Mouse (Mus musculus) embryonic facial prominence, embryonic 11.5 days (tissue): ENCODE measurements around the gene Ccdc125. TPM values are rescaled to one million over a fixed set of nuclear protein-coding genes. Genes with fewer than 3 reads are reported as not detected.
A peak's percentile ranks its signal among the peaks of the same experiment; 100 is the strongest.

Experiments
- ATAC-seq: fragments of 200-750 bp; cut with Nextera tagmentation; replicated peaks from 2 replicates; pipeline ENCODE4 v1.8.0; 2017; ENCODE audit warnings: low read depth; ENCODE audit not compliant: insufficient number of reproducible peaks, low FRiP score, low TSS enrichment
- DNase-seq: peaks from one replicate; pipeline ENCODE4 v3.0.0-alpha.2; 2015; ENCODE audit warnings: low spot score
- H3K27ac ChIP-seq: fragments of 300-500 bp; sonication (generic); replicated peaks from 2 replicates; pipeline ENCODE4 v1.5.1; 2014; ENCODE audit warnings: mild to moderate bottlenecking, low read depth, low read length, control low read depth
- H3K27me3 ChIP-seq: fragments of 300-500 bp; sonication (generic); 2 replicates; pipeline ENCODE4 v1.6.1; 2014; ENCODE audit warnings: mild to moderate bottlenecking, low read length, moderate library complexity, mixed read lengths; ENCODE audit not compliant: control insufficient read depth, insufficient read depth
- H3K36me3 ChIP-seq: fragments of 300-500 bp; sonication (generic); replicated peaks from 2 replicates; pipeline ENCODE4 v1.6.1; 2014; ENCODE audit warnings: low read depth, mild to moderate bottlenecking, low read length, moderate library complexity, mixed read lengths; ENCODE audit not compliant: control insufficient read depth, insufficient read depth
- H3K4me1 ChIP-seq: fragments of 300-500 bp; sonication (generic); 2 replicates; pipeline ENCODE4 v1.6.1; 2014; ENCODE audit warnings: low read length, mixed read lengths; ENCODE audit not compliant: control insufficient read depth, insufficient read depth
- H3K4me2 ChIP-seq: fragments of 300-500 bp; sonication (generic); 2 replicates; pipeline ENCODE4 v1.6.1; 2014; ENCODE audit warnings: low read depth, mild to moderate bottlenecking, control low read depth, low read length, moderate library complexity
- H3K4me3 ChIP-seq: fragments of 300-500 bp; sonication (generic); 2 replicates; pipeline ENCODE4 v1.5.1; 2014; ENCODE audit warnings: low read depth, low read length, control low read depth
- H3K9ac ChIP-seq: fragments of 300-500 bp; sonication (generic); replicated peaks from 2 replicates; pipeline ENCODE4 v1.6.1; 2014; ENCODE audit warnings: mild to moderate bottlenecking, control low read depth, low read length
- H3K9me3 ChIP-seq: fragments of 300-500 bp; sonication (generic); replicated peaks from 2 replicates; pipeline ENCODE4 v1.6.1; 2016; ENCODE audit warnings: mild to moderate bottlenecking, low read length, inconsistent platforms, mixed read lengths; ENCODE audit not compliant: control insufficient read depth
- WGBS: fragments of 180-500 bp; shearing (Covaris S2); extraction: QIAGEN DNeasy Blood & Tissue Kit; methylation state at CpG from one replicate; pipeline ENCODE4 v1.1.7; 2014; 5-methylcytosine and 5-hydroxymethylcytosine counted together
- polyA plus RNA-seq: library from polyadenylated mRNA; unstranded; fragments of >200 nt; fragmentation: Nextera tagmentation; extraction: Ambion mirVana; gene quantifications from 2 replicates; pipeline ENCODE4 v1.2.1, GENCODE M21; 2014

Gene Ccdc125
- polyA plus RNA-seq, 1 experiment from 2014 or later = 4.1 TPM

GRCm38 (mm10) chr13:100743346-100744035, 74.0 kb downstream of the Ccdc125 start:
- peak; percentile 32 for ATAC-seq

GRCm38 (mm10) chr13:100744036-100744744, 74.7 kb downstream of the Ccdc125 start, which contains the start of gene Mrps36:
Mrps36 (minus strand) TSS chr13:100744659.
- H3K27me3 ChIP-seq = no peaks in the 10 kb centered on the region
- ATAC-seq (peak; percentile 93), DNase-seq (peak; percentile 93)
- H3K36me3 ChIP-seq = no peaks in the 10 kb centered on the region
- 0 out of 2 replicates have a peak, but pooled peaks cover 2% of the 10 kb centered on the region for H3K4me1 ChIP-seq
- no peaks in the 10 kb centered on the region for H3K9me3 ChIP-seq
- H3K4me2 ChIP-seq = peak within 1 kb of the TSS; percentile 44
- under 1% methylated on average over 52 of the region's 52 CpGs for WGBS
- H3K4me3 ChIP-seq = peak within 1 kb of the TSS; percentile 81
- H3K27ac ChIP-seq = peak within 1 kb of the TSS; percentile 91
- H3K9ac ChIP-seq = peak within 1 kb of the TSS; percentile 72

More at GRCm38 (mm10) chr13:100743346-100744035, 74.0 kb downstream of the Ccdc125 start:
- Histone ChIP-seq H3K9ac (peak overlapping the region; percentile 72), H3K27ac (peak overlapping the region; percentile 91), H3K4me2 (peak overlapping the region; percentile 44), H3K4me3 (peak overlapping the region; percentile 81), H3K36me3 (no peaks in the 10 kb centered on the region), H3K9me3 (no peaks in the 10 kb centered on the region), H3K27me3 (no peaks in the 10 kb centered on the region), H3K4me1 (0 out of 2 replicates have a peak, but pooled peaks cover 2% of the 10 kb centered on the region)
- DNase-seq = no peak
- 67% methylated on average over 11 of the region's 11 CpGs for WGBS

- ATAC-seq (no peak), DNase-seq (no peak)
- H3K4me3 ChIP-seq = no peak overlapping the region
- 87% methylated on average over 3 of the region's 3 CpGs for WGBS
- H3K9me3 ChIP-seq = no peaks in the 10 kb centered on the region
- H3K27ac ChIP-seq = no peak overlapping the region
- H3K27me3 ChIP-seq = no peaks in the 10 kb centered on the region
- H3K9ac ChIP-seq = no peak overlapping the region
- no peaks in the 10 kb centered on the region for H3K36me3 ChIP-seq
- 0 out of 2 replicates have a peak, but pooled peaks cover 2% of the 10 kb centered on the region for H3K4me1 ChIP-seq
- H3K4me2 ChIP-seq = no peak overlapping the region
These were observed 76.6 kb downstream of the Ccdc125 start for GRCm38 (mm10) chr13:100746090-100746489.

Other genes with a start within 250 kb of the Ccdc125 start
- gene Naip1, start 216.8 kb upstream of the Ccdc125 start, polyA plus RNA-seq = not detected in 2 replicates
- gene Gtf2h2, start 177.1 kb upstream of the Ccdc125 start, polyA plus RNA-seq = 82.1 and 91.5 TPM in 2 replicates
- 6.7 and 7.5 TPM in 2 replicates for gene Ocln, start 117.0 kb upstream of the Ccdc125 start, polyA plus RNA-seq
- 5.6 TPM in 2 replicates for gene Marveld2, start 52.7 kb upstream of the Ccdc125 start, polyA plus RNA-seq
- 357 and 362 TPM in 2 replicates for gene Ak6, start 18.7 kb upstream of the Ccdc125 start, polyA plus RNA-seq
- 32.3 and 38.8 TPM in 2 replicates for gene Rad17, start 18.7 kb upstream of the Ccdc125 start, polyA plus RNA-seq
- 20.2 and 25.7 TPM in 2 replicates for gene Taf9, start 18.1 kb upstream of the Ccdc125 start, polyA plus RNA-seq
- 91.1 and 91.3 TPM in 2 replicates for gene Cdk7, start 61.2 kb downstream of the Ccdc125 start, polyA plus RNA-seq
- 123 and 129 TPM in 2 replicates for gene Mrps36, start 74.9 kb downstream of the Ccdc125 start, polyA plus RNA-seq
- gene Cenph, start 106.2 kb downstream of the Ccdc125 start, polyA plus RNA-seq = 72.1 and 74.2 TPM in 2 replicates
- gene Ccnb1, start 116.9 kb downstream of the Ccdc125 start, polyA plus RNA-seq = 388 and 419 TPM in 2 replicates
- 53.7 and 62.0 TPM in 2 replicates for gene Slc30a5, start 163.7 kb downstream of the Ccdc125 start, polyA plus RNA-seq